Mouse (Mus musculus): ENCODE data around the gene Cbln1. TPM values are rescaled to one million over a fixed set of nuclear protein-coding genes. Genes with fewer than 3 reads are reported as not detected.

The Cbln1 gene
- polyA plus RNA-seq, 2 experiments = 0.23 to 1.6 TPM

DNA sequence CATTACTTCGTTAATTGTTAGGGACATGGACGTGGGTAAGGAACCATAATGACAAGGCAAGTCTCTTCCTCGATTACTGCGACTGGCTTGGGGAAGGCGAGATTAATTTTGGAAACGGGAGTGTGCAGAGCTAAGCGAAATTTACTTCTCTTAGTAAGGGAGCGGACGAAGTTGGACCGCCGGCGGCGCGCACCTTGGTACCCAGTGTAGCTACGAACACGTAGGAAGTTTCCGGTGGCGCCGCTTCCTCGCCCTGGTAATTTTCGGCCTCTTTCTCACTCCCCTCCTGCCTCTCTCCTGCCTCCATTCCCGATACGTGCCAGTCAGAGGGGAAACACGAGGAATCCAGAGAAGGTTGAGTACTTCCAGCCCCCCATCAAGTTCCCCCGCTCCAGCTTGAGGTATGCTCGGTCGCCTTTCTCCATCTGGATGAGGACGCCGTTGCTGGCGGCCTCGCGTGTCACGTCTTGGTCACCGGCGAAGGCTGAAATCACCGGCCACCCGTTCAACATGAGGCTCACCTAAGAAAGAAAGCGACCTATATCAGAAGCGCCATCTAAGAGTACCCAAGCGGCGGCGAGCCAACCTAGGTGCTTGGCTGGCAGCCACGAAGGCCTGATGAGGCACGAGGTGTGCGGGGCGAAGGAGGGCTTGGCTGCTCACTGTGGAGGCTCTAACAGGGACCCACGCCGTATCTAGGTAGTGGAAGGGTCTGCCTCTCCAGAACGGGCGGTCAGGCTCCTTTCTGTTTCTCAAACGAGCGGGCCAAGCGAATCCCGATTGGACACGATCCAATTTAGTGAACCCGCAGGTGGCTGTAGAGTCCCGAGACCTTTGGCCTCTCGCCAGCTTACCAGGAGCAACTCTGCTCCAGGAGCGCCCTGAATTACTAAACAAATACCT, 2.2 kb downstream of the Cbln1 start:
- H3K27me3 ChIP-seq (ENCODE audit: control insufficient read depth, insufficient read depth, low read length) = peaks cover 86% of the 10 kb centered on the region
- H3K4me1 ChIP-seq (ENCODE audit: control insufficient read depth, insufficient read depth, low read length) = peaks cover 35% of the 10 kb centered on the region
- no peak for ATAC-seq (ENCODE audit: low FRiP score, low read depth)
- H3K27ac ChIP-seq (replicated peaks; ENCODE audit: low read depth, low read length) = no peak overlapping the region
- H3K36me3 ChIP-seq (ENCODE audit: control insufficient read depth, insufficient read depth, low read length) = no peaks in the 10 kb centered on the region
- WGBS = under 1% methylated on average over 47 of the region's 59 CpGs
- H3K9me3 ChIP-seq (ENCODE audit: control insufficient read depth, low read length) = no peaks in the 10 kb centered on the region
- peak overlapping the region; percentile 38 for H3K4me2 ChIP-seq (replicated peaks; ENCODE audit: low read depth, low read length, severe bottlenecking)
- TF ChIP-seq POLR2A (IDR thresholded peaks at IDR 0.05; ENCODE audit: borderline replicate concordance, extremely low read depth, insufficient read depth, insufficient read length) = no peak
- H3K4me3 ChIP-seq (replicated peaks; ENCODE audit: low read length) = peak overlapping the region; percentile 31
- peak; percentile 11 for DNase-seq (ENCODE audit: low spot score)
- H3K9ac ChIP-seq (ENCODE audit: low read depth, low read length, severe bottlenecking) = no peak overlapping the region

DNA sequence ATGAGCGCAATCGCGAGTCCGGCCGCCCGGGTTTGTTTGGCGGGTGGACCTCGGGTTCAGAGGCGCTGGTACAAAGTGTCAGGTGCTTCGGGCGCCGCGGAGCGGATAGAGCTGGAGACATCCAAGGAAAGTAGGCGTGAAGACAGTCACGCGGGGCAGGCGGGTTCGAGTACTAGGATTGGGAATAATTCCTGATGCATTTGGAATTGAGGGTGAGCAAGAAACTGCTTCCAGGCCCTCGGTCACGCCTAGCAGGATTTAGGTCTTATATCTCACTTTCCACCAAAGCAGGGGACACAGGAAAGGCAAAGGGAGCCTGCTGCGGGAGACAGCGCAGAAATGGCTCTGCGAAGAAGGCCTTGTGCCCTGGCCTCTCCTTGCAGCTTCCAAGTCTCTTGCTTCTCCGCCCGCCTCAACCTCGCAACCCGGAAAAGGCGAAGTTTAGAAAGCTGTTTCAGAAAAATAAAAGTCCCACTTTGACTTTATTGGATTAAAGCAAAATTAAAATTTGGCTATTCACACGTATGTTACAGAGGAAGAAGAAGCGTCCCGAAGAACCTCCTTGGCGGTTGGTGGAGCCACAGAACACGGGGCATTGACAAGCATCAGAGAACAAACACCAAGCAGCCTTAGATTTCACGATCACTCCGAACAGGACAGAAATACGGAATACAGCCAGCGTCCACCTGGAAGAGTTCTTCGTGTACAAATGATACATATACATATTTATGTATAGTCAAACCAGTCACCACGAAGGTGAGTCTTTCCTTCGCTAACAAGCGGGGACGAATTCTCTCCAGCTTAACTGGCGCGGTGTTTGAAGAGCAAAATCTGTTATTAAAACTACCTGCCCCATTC, 3.2 kb downstream of the Cbln1 start:
- TF ChIP-seq POLR2A (IDR thresholded peaks at IDR 0.05; ENCODE audit: borderline replicate concordance, extremely low read depth, insufficient read depth, insufficient read length) = no peak
- H3K9ac ChIP-seq (ENCODE audit: low read depth, low read length, severe bottlenecking) = no peak overlapping the region

DNA sequence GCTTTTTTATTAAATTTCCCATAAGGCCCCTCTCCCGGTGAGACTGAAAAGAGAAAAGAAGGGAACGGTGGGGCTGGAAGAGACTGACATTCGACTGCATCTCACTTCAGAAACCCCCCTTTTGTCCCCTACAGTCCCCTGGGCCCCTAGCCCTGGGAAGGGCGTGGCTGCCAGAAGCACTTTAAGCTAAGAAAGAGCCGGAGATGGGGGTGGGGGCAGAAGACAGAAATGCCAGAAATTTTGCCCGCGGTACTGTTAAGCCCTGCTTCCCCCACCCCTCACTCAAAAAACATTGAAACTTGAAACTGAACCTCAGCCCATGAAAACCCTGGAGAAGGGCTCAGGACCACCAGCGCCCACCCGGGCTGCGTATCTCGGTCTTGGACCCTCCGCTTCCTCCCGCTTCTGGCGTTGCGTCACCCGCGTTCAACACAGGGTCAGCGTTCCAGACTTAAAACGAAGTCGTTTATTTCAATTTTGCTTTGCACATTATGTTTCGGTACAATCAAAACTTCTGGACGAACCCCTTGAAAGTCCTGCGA, 3.9 kb downstream of the Cbln1 start:
- Histone ChIP-seq H3K27me3 (ENCODE audit: control insufficient read depth, insufficient read depth, low read length) (peaks cover 71% of the 10 kb centered on the region), H3K4me1 (ENCODE audit: control insufficient read depth, insufficient read depth, low read length) (peaks cover 35% of the 10 kb centered on the region), H3K4me3 (replicated peaks; ENCODE audit: low read length) (peak overlapping the region; percentile 21), H3K9me3 (ENCODE audit: control insufficient read depth, low read length) (no peaks in the 10 kb centered on the region), H3K9ac (ENCODE audit: low read depth, low read length, severe bottlenecking) (no peak overlapping the region), H3K4me2 (replicated peaks; ENCODE audit: low read depth, low read length, severe bottlenecking) (peak overlapping the region; percentile 39), H3K27ac (replicated peaks; ENCODE audit: low read depth, low read length) (no peak overlapping the region), H3K36me3 (ENCODE audit: control insufficient read depth, insufficient read depth, low read length) (no peaks in the 10 kb centered on the region)
- DNase-seq (ENCODE audit: low spot score) = no peak
- 1% methylated on average over 23 of the region's 23 CpGs for WGBS
- no peak for ATAC-seq (ENCODE audit: low FRiP score, low read depth)
- TF ChIP-seq POLR2A (IDR thresholded peaks at IDR 0.05; ENCODE audit: borderline replicate concordance, extremely low read depth, insufficient read depth, insufficient read length) = no peak

More for the DNA sequence above, 3.2 kb downstream of the Cbln1 start:
- H3K36me3 ChIP-seq (ENCODE audit: control insufficient read depth, insufficient read depth, low read length) = no peaks in the 10 kb centered on the region
- H3K4me2 ChIP-seq (replicated peaks; ENCODE audit: low read depth, low read length, severe bottlenecking) = peak overlapping the region; percentile 39
- peaks cover 78% of the 10 kb centered on the region for H3K27me3 ChIP-seq (ENCODE audit: control insufficient read depth, insufficient read depth, low read length)
- H3K4me1 ChIP-seq (ENCODE audit: control insufficient read depth, insufficient read depth, low read length) = peaks cover 35% of the 10 kb centered on the region
- no peak overlapping the region for H3K27ac ChIP-seq (replicated peaks; ENCODE audit: low read depth, low read length)
- ATAC-seq (ENCODE audit: low FRiP score, low read depth) (no peak), DNase-seq (ENCODE audit: low spot score) (no peak)
- H3K4me3 ChIP-seq (replicated peaks; ENCODE audit: low read length) = peak overlapping the region; percentile 31
- 4% methylated on average over 45 of the region's 45 CpGs for WGBS
- no peaks in the 10 kb centered on the region for H3K9me3 ChIP-seq (ENCODE audit: control insufficient read depth, low read length)

DNA sequence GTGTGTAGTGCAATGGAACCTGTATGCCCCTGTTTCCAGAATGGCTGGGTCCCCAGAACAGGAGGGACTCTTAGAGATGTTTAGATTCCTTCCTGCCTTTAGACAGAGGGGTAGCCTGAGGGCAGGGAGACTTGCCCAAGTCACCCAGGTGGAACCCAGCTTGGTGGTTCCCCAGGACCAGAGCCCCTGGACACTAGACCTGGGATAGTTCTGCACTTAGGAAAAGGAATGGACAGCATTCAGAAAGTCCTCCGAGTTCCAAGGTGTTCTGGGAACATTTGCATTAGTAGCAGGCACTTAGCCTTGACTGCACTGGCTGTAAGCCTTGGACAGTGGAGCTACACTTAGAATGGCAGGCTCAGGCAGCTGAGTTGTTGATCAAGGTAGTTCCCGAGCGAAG, 4.5 kb downstream of the Cbln1 start:
- no peak overlapping the region for H3K9ac ChIP-seq (ENCODE audit: low read depth, low read length, severe bottlenecking)
- H3K4me2 ChIP-seq (replicated peaks; ENCODE audit: low read depth, low read length, severe bottlenecking) = no peak overlapping the region
- TF ChIP-seq POLR2A (IDR thresholded peaks at IDR 0.05; ENCODE audit: borderline replicate concordance, extremely low read depth, insufficient read depth, insufficient read length) = no peak
- H3K4me3 ChIP-seq (replicated peaks; ENCODE audit: low read length) = no peak overlapping the region
- WGBS = 22% methylated on average over 3 of the region's 3 CpGs
- H3K27ac ChIP-seq (replicated peaks; ENCODE audit: low read depth, low read length) = no peak overlapping the region
- no peaks in the 10 kb centered on the region for H3K9me3 ChIP-seq (ENCODE audit: control insufficient read depth, low read length)
- no peaks in the 10 kb centered on the region for H3K36me3 ChIP-seq (ENCODE audit: control insufficient read depth, insufficient read depth, low read length)
- ATAC-seq (ENCODE audit: low FRiP score, low read depth) = no peak
- peaks cover 65% of the 10 kb centered on the region for H3K27me3 ChIP-seq (ENCODE audit: control insufficient read depth, insufficient read depth, low read length)
- DNase-seq (ENCODE audit: low spot score) = no peak
- peaks cover 30% of the 10 kb centered on the region for H3K4me1 ChIP-seq (ENCODE audit: control insufficient read depth, insufficient read depth, low read length)
